8 mouse cellular contexts compared by ENCODE assay signal in genomic region chr10:80304862-80305261, GRCm38 (mm10). TPM values are rescaled to one million over a fixed set of nuclear protein-coding genes. Genes with fewer than 3 reads are reported as not detected.
A peak's percentile ranks its signal among the peaks of the same experiment; 100 is the strongest.
DNase-seq lines count a peak whose midpoint lies in the region; ATAC-seq and TF ChIP-seq lines count a peak whose summit lies in the region.

No protein-coding gene starts in this region.

- 23% methylated on average over 25 of the region's 25 CpGs for WGBS in hindbrain, embryonic 15.5 days
- 4% methylated on average over 25 of the region's 25 CpGs for WGBS in liver, embryonic 16.5 days (ENCODE audit: insufficient replicate concordance)
- 11% methylated on average over 25 of the region's 25 CpGs for WGBS in small intestine, adult 2 months

- H3K4me1 ChIP-seq in hindbrain, embryonic 15.5 days (replicated peaks) = peaks cover 63% of the 10 kb centered on the region
- H3K4me1 ChIP-seq in liver, embryonic 16.5 days (ENCODE audit: control insufficient read depth, low read depth, low read length) = peaks cover 6% of the 10 kb centered on the region
- H3K4me1 ChIP-seq in small intestine, adult 2 months (ENCODE audit: control insufficient read depth, insufficient read depth, insufficient read length, low read length) = no peaks in the 10 kb centered on the region; the same call in 1 of the 2 replicates

- H3K9ac ChIP-seq in hindbrain, embryonic 15.5 days = no peak overlapping the region
- H3K9ac ChIP-seq in liver, embryonic 16.5 days (ENCODE audit: low read depth, low read length) = no peak overlapping the region

- no peak for TF ChIP-seq CTCF in small intestine, adult 2 months (IDR thresholded peaks at IDR 0.05; ENCODE audit: extremely low read depth, insufficient read length, insufficient replicate concordance, low read depth, low read length)

- no peak overlapping the region for H3K4me3 ChIP-seq in hindbrain, embryonic 15.5 days
- H3K4me3 ChIP-seq in liver, embryonic 16.5 days (ENCODE audit: low read depth, low read length) = 0 out of 2 replicates have a peak overlapping the region, but pooled peaks have one; percentile 7
- H3K4me3 ChIP-seq in small intestine, adult 2 months (ENCODE audit: low read depth, low read length) = peak overlapping the region; percentile 43

- peak overlapping the region; percentile 36 for H3K4me2 ChIP-seq in hindbrain, embryonic 15.5 days
- peak overlapping the region; percentile 17; the same call in 1 of the 2 replicates for H3K4me2 ChIP-seq in liver, embryonic 16.5 days (ENCODE audit: low read depth, low read length)

- no peak for ATAC-seq in hindbrain, embryonic 15.5 days (ENCODE audit: low FRiP score, low read depth)
- ATAC-seq in liver, embryonic 16.5 days (ENCODE audit: low read depth) = peak; percentile 53

- peaks cover 58% of the 10 kb centered on the region for H3K36me3 ChIP-seq in hindbrain, embryonic 15.5 days
- no peaks in the 10 kb centered on the region for H3K36me3 ChIP-seq in liver, embryonic 16.5 days (ENCODE audit: control insufficient read depth, insufficient read depth)
- H3K36me3 ChIP-seq in small intestine, adult 2 months (ENCODE audit: control insufficient read depth, insufficient read depth, low read length) = no peaks in the 10 kb centered on the region

- DNase-seq in CD4-positive, CD25-positive, alpha-beta regulatory T cell, adult 2 months (ENCODE audit: low read depth, low spot score) = peak; percentile 64
- DNase-seq in T-cell, adult 2 months (ENCODE audit: low spot score) = peak; percentile 54
- no peak for DNase-seq in urinary bladder, postnatal 25 days (ENCODE audit: low spot score)
- DNase-seq in adrenal gland, adult 2 months = no peak
- DNase-seq in cerebellum, postnatal 4 days (ENCODE audit: low spot score in 2 of 2) = no peak

- no peak for TF ChIP-seq POLR2A in small intestine, adult 2 months (IDR thresholded peaks at IDR 0.05; ENCODE audit: low read depth, low read length)

- no peak overlapping the region for H3K27ac ChIP-seq in hindbrain, embryonic 15.5 days (replicated peaks)
- no peak overlapping the region for H3K27ac ChIP-seq in liver, embryonic 16.5 days (ENCODE audit: low read length)
- H3K27ac ChIP-seq in small intestine, adult 2 months (ENCODE audit: insufficient read depth, low read depth, low read length) = no peak overlapping the region

- no peaks in the 10 kb centered on the region for H3K27me3 ChIP-seq in hindbrain, embryonic 15.5 days
- peaks cover 78% of the 10 kb centered on the region for H3K27me3 ChIP-seq in liver, embryonic 16.5 days (ENCODE audit: control insufficient read depth, insufficient read depth, low read depth, low read length)
- H3K27me3 ChIP-seq in small intestine, adult 2 months (ENCODE audit: control insufficient read depth, insufficient read depth, low read length) = peaks cover 27% of the 10 kb centered on the region

- no peaks in the 10 kb centered on the region for H3K9me3 ChIP-seq in hindbrain, embryonic 15.5 days
- H3K9me3 ChIP-seq in liver, embryonic 16.5 days (replicated peaks; ENCODE audit: control insufficient read depth, low read length) = no peaks in the 10 kb centered on the region

RNA-seq across cellular contexts. Expression of gene Apc2, which starts 9.1 kb away (rescaled TPM):
- polyA plus RNA-seq in hindbrain, embryonic 15.5 days (2015; fragmentation: Nextera tagmentation; extraction: Ambion mirVana) = 175 and 181 TPM in 2 replicates
- polyA plus RNA-seq in liver, embryonic 16.5 days (2015; fragmentation: Nextera tagmentation; extraction: Ambion mirVana) = 0.12 and 0.23 TPM in 2 replicates
- 0.65 and 0.96 TPM in 2 replicates for polyA plus RNA-seq in small intestine, adult 2 months (2012; rRNA removed)
- 1 to 10 TPM in 1 of 2 experiments, under 1 TPM in 1; 0.72 to 3.0 TPM for total RNA-seq in adrenal gland, adult 2 months (2021)
- 2.5 and 4.0 TPM in 2 replicates for polyA plus RNA-seq in adrenal gland, adult 2 months (2012; rRNA removed)

RNA-seq across cellular contexts. Expression of gene Rps15, which starts 12.6 kb away (rescaled TPM):
- 551 and 587 TPM in 2 replicates for polyA plus RNA-seq in hindbrain, embryonic 15.5 days (2015; fragmentation: Nextera tagmentation; extraction: Ambion mirVana)
- 460 and 501 TPM in 2 replicates for polyA plus RNA-seq in liver, embryonic 16.5 days (2015; fragmentation: Nextera tagmentation; extraction: Ambion mirVana)
- 741 and 887 TPM in 2 replicates for polyA plus RNA-seq in small intestine, adult 2 months (2012; rRNA removed)
- total RNA-seq in adrenal gland, adult 2 months (2021) = 1,000 to 10,000 TPM; 1,320 to 1,332 TPM
- polyA plus RNA-seq in adrenal gland, adult 2 months (2012; rRNA removed) = 1,020 and 1,031 TPM in 2 replicates

RNA-seq across cellular contexts. Expression of gene 2310011J03Rik, which starts 15.5 kb away (rescaled TPM):
- 29.8 and 30.1 TPM in 2 replicates for polyA plus RNA-seq in hindbrain, embryonic 15.5 days (2015; fragmentation: Nextera tagmentation; extraction: Ambion mirVana)
- polyA plus RNA-seq in liver, embryonic 16.5 days (2015; fragmentation: Nextera tagmentation; extraction: Ambion mirVana) = 27.9 and 29.0 TPM in 2 replicates
- 47.4 and 74.1 TPM in 2 replicates for polyA plus RNA-seq in small intestine, adult 2 months (2012; rRNA removed)
- total RNA-seq in adrenal gland, adult 2 months (2021) = 10 to 100 TPM; 21.6 to 32.5 TPM
- 57.0 and 61.7 TPM in 2 replicates for polyA plus RNA-seq in adrenal gland, adult 2 months (2012; rRNA removed)

RNA-seq across cellular contexts. Expression of gene Pcsk4, which starts 24.4 kb away (rescaled TPM):
- polyA plus RNA-seq in hindbrain, embryonic 15.5 days (2015; fragmentation: Nextera tagmentation; extraction: Ambion mirVana) = 6.1 and 6.7 TPM in 2 replicates
- polyA plus RNA-seq in liver, embryonic 16.5 days (2015; fragmentation: Nextera tagmentation; extraction: Ambion mirVana) = 3.5 and 4.0 TPM in 2 replicates
- polyA plus RNA-seq in small intestine, adult 2 months (2012; rRNA removed) = 18.0 and 27.0 TPM in 2 replicates
- 1 to 10 TPM; 1.8 to 3.4 TPM for total RNA-seq in adrenal gland, adult 2 months (2021)
- 15.9 and 19.6 TPM in 2 replicates for polyA plus RNA-seq in adrenal gland, adult 2 months (2012; rRNA removed)

RNA-seq across cellular contexts. Expression of gene Reep6, which starts 24.9 kb away (rescaled TPM):
- 5.7 and 7.1 TPM in 2 replicates for polyA plus RNA-seq in hindbrain, embryonic 15.5 days (2015; fragmentation: Nextera tagmentation; extraction: Ambion mirVana)
- polyA plus RNA-seq in liver, embryonic 16.5 days (2015; fragmentation: Nextera tagmentation; extraction: Ambion mirVana) = 83.9 and 102 TPM in 2 replicates
- polyA plus RNA-seq in small intestine, adult 2 months (2012; rRNA removed) = 186 and 287 TPM in 2 replicates
- total RNA-seq in adrenal gland, adult 2 months (2021) = 10 to 100 TPM; 11.1 to 15.6 TPM
- polyA plus RNA-seq in adrenal gland, adult 2 months (2012; rRNA removed) = 11.3 and 15.7 TPM in 2 replicates

Comparison
In these comparisons a context has a peak if more than half of its experiments do, and no peak if none do; other contexts are left out.
1. DNase-seq: peak in CD4-positive, CD25-positive, alpha-beta regulatory T cell, adult 2 months (single experiment) and T-cell, adult 2 months (single experiment); none in urinary bladder, postnatal 25 days (single experiment), adrenal gland, adult 2 months (single experiment) and cerebellum, postnatal 4 days (0 of 2).
2. RNA of gene Apc2, which starts 9.1 kb away (polyA plus RNA-seq): 175 to 181 TPM in hindbrain, embryonic 15.5 days; 2.5 to 4.0 TPM in adrenal gland, adult 2 months, 0.65 to 0.96 TPM in small intestine, adult 2 months and 0.12 to 0.23 TPM in liver, embryonic 16.5 days; every median in the first group is over 10 times any median in the second.